Mouse (Mus musculus) left cerebral cortex, postnatal 4 days (tissue): ENCODE measurements around the gene C2cd2. TPM values are rescaled to one million over a fixed set of nuclear protein-coding genes. Genes with fewer than 3 reads are reported as not detected.
"Not testable (repeated sequence)": the region's sequence is repeated elsewhere in the genome, so short reads cannot be mapped to it uniquely, and the experiment has no call there.

Experiments
- DNase-seq: peaks from one replicate; pipeline ENCODE4 v3.0.0-alpha.2; 2022
- intact Hi-C: fragments of 180-260 bp; cut with DNase I; formaldehyde crosslinking; loops from one replicate; pipeline ENCODE4 v1.15.1; 2025
- total RNA-seq, 2 experiments: library from RNA; stranded (reverse); gene quantifications; 2 replicates each; pipeline ENCODE4 v1.2.3; 2021

C2cd2 gene
- total RNA-seq = 10 to 100 TPM; 28.9 to 36.1 TPM

DNA sequence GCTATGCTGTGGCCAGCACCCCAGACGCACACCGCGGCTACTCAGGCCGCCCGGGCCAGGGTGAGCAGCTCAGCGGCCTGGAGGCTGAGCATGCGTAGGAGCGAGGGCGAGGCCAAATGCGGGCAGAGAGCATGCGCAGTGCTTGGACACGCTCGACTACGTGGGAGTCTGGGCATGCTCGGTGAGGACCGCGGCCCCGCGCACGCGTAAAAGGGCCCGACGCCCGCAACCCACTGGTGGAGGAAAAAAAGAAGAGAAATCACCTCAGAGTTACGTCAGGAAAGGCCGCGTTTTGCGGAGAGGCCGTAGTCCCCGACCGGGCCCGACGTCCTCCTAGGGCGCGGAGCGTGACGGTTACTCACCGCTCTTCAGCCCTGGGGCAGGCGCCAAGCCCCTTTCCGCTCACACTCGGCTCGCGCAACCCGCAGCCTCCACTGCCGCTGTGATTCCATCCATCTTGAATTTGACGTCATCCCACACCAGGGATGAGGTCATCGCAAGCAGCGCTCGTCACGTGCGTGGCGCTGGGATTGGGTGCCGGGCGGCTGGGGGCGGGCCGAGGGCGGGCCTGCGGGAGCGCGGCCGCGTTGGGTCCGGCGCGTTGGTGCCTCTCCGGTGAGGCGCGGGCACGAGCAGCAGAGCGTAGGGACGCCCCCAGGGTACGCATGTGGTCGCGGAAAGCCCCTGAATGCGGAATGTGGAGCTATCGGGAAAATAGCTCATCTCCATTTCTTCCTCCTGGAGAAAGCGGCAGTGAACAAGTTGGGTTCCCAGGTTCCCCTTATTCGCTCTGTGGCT, at the start of gene C2cd2, which contains the start of gene Zbtb21:
Gene C2cd2 (minus strand): TSS at position 448 of the 798 bp plus-strand sequence.
Gene Zbtb21 (minus strand): TSS at position 472 of the 798 bp plus-strand sequence.
- intact Hi-C loops = no loop called here
- peak; percentile 98 for DNase-seq

DNA sequence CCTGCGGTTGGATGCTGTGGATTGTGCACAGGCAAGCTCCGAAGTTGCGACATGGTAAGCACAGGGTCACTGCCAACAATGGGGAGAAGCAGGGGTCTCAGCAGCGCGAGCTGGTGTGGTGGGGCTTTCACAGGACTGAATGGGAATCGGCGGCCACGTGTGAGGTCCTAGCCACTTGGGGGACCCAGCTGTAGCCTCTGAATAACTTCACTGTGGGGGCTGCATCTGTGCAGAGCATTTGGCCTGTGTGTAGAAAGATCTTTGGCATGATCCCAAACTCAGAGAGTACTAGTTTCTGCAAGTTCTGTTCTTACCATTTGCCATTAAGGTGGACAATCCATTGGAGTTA, 35.0 kb upstream of the C2cd2 start:
- intact Hi-C loops, DNase-seq: not testable (repeated sequence)

DNA sequence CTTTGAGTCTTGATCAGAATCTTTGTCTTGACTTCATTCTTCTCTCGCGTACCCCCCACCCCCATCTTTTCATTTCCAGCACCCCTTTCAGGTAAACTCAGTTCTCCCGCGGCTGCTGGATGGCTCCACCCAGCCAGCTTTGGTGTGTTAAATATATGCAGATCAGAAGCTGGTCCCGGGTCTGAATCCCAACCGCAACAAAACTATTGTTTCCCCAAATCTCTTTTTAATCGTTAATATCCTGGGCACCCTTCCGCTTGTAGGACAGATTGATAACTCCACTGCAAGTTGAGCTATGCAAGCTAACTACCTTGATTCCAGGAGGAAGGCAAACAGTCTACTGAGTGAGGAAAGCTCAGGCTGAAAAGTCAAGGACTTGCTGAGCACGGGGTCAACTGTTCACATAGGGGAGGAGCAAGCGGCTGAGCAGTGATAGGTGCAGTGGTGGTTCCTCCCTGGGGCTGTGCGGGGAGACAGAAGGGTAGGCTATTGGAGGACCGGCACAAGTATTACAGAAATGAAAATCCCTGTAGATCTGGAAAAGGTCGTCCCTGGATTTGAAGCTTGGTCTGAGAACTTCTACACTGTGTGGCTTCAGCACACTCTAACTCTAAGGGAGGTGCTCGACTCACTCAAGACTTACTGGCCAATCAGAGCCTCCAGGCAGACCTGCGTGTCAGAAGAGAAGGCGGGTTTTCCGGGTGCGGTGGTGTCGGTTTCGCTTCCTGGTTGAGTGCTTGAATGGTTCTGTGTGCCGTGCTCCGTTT, 34.4 kb upstream of the C2cd2 start, which contains the start of gene B230307C23Rik:
Gene B230307C23Rik (plus strand): TSS at position 700 of the 767 bp plus-strand sequence.
- intact Hi-C loops = no loop called here
- peak; percentile 77 for DNase-seq

DNA sequence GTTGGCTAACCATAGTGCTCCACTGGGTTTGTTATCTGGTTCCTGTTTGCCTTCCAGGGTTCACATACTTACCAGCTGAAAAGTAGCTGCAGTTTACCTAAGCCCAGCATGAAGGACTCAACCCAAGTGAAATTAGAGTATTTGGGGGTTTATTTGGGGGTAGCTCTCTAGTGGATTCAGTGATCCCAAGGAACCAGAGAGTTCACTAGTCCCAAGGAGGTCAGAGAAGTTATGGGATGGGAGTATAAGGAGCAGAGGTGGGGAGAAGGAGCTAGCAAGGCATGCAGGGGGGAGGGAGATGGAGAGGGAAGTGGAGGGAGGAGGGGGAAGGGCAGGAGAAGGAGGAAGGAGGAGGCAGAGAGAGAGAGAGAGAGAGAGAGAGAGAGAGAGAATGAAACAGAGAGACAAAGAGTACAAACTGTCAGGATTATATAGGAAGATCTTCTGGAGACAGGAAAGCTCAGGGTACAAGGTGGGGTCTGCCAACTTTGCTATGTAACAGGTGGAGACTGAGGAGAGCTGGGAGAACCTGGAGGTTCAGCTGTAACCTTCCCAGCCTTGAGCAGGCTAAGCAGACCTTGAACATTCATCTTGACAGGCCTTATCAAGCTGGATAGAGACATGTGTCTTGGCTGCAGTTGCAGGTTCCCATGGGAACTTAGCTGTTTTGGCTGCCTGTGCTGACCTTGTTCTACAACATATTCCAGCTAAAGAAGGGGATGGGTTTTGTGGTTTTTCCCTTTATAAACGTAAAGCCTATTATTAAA, 33.6 kb upstream of the C2cd2 start:
- intact Hi-C loops = no loop called here
- no peak for DNase-seq

DNA sequence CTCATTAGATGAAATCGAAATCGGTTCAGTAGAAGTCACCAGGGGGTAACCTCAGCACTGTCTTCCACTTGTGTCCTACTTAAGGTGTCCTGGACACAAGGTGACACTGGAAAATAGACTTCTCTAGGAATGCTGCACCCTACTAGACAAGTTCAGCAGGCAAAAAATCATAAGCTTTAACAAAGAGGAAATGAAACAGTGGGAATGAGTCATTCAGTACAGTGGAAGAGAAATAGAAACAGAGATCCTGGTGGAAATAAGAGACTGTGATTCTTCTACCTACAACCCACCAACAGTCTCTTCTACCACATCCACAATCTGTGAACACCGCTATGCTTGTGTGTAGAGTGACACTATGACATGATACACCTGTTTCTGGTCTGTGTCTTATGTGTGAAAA, 30.1 kb upstream of the C2cd2 start:
- intact Hi-C loops, DNase-seq: not testable (repeated sequence)

DNA sequence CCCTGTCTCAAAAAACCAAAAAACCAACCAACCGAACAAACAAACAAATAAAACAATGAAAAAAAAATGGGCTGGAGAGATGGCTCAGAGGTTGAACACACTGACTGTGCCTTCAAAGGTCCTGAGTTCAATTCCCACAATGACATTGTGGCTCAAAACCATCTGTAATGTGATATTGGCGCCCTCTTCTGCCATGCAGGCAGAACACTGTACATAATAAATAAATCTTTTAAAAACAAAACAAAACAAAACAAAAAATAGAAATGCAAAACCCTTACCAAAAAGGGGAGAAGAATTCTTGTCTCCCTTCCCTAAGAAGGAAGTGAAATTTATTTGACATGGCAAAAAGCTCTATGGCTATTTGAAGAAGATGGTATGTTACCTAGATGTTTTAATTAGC, 29.1 kb upstream of the C2cd2 start:
- no peak for DNase-seq
- intact Hi-C loops = no loop called here

DNA sequence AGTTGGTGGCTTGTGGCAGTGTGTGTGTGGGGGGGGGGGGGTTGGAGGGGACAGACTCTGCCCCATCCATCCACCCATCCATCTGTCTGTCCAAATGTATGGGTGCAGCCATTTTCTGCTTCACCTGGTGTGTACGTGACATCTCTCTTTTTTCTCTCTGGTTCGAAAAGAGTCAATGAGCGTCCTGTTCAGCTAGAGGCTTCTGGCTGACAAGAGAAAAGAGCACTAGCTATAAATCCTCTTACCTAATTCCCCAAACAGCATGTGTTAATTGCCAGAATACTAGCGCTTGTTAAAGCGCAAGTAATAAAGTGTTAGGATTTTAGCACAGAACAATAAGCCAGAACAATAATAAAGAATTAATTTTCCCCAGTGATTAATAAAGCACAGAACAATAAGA, 22.2 kb upstream of the C2cd2 start:
- DNase-seq = no peak
- intact Hi-C loops = no loop called here

DNA sequence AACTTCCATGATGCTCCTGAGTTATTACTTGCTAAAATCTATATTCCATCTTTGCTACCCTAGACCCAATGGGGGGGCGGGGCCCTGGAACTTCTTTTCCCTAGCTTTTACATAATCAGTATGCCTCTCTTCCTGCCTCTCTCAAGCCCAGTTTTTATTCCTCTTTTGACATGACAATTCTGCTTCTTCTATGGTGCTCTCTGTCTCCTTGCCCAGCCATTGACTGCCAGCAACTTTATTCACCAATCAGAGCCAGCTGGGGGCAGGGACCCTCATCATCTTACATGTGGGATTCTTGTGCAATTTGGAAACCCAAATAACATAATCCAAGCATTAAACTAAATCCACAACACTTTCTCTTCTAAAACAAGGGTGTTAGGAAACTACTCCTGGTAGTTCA, 19.0 kb upstream of the C2cd2 start:
- DNase-seq = no peak
- intact Hi-C loops = no loop called here

DNA sequence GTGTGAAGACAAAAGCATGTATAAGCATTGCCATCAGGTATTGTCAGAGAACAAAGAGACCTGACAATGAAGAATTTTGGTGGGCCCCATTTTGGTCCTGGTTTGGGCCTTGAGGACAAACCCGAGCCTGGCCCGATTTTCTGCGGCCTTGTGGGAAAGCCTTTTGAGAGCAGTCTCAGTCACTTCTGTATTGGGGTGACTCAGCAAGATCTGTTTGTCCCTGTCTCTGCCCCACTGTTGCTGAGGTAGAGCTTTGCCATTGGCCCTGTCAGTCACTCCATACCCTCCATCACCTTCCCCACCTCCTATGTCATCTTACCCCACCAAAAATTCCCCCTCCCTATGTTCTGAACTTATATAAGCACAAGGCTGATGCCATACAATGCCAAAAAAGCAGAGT, 15.3 kb upstream of the C2cd2 start:
- intact Hi-C loops = no loop called here
- no peak for DNase-seq

DNA sequence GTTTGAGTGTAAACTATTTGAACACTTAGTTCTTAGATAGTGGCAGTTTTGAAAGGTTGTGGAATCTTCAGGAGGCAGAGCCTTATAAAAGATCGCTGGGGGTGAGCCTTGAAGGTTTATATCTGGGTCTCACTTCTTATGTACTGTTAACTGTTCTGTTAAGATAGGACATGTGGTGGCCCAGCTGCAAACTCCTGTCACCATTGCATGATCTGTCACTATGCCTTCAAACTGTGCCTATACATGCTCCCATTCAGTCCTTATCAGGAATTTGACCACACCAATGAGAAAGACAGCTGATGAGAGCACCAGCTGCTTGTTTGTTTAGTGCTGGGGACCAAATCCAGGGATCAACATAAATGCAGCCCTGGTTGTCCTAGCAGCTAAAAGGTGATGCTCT, 14.9 kb upstream of the C2cd2 start:
- intact Hi-C loops = no loop called here
- DNase-seq = no peak

DNA sequence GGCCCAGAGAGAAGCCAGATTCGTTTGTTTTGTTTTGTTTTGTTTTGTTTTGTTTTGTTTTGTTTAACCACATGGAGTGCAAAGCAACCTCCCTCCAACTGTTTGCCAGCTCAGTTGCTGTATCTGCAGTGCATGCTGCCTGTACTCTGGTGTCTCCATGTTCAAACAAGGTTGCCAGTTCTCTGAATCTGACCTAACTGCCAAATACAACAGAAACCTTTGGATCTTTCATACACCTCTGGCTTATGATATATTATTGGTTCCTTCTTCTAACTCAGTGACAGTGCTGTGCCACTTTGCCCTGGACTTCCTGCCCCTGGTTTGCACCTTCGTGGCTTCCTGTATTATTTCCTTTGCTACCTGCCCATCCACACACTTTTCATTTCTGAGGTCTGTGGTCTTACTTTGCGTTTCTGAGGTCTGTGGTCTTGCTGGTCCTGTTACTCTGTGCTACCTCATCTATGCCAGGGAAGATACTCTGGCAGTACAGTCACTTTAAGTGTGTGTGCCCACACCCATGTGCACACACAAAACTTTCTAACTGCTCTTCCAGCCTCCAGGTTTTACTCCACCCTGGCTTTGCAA, 1.6 kb upstream of the C2cd2 start:
- DNase-seq = no peak

DNA sequence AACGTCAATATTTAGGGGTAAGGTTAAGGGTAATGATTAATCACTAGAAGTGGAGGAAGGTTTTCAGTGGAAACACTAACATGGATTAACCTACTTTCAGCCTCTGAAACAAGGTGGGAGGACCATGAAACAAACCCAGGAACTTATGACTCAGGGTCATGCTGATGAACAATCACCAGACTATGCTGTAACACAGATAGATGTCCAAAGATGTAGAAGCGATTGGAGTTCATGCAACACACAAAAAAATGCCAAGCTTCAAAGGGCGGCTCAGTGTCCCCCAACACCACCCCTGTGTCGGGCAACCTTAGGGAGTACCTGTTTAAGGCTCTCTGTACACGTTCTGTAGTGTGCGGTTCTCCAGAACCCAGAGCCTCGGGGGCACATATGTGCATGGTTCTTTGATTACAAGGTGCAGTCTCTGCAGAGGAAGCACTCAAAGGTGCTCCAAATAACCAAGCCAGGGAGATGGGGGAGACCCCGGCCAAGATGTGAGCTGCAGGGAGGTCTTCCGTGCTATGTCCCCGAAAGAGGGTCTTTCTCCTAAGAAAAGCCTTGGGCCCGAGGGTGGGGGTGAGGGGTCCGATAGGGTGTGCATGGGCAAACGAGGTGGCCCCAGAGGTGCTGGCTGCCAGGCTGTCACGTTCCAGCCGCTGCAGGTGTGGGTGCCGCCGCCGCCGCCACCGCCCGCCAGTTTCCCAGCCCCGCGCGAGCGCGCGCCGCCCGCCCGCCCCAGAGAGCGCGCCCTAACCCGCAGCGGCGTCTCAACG, 832 bp downstream of the C2cd2 start:
- intact Hi-C loops = no loop called here
- no peak for DNase-seq

More for the DNA sequence above, 1.6 kb upstream of the C2cd2 start:
- intact Hi-C loops = no loop called here

DNA sequence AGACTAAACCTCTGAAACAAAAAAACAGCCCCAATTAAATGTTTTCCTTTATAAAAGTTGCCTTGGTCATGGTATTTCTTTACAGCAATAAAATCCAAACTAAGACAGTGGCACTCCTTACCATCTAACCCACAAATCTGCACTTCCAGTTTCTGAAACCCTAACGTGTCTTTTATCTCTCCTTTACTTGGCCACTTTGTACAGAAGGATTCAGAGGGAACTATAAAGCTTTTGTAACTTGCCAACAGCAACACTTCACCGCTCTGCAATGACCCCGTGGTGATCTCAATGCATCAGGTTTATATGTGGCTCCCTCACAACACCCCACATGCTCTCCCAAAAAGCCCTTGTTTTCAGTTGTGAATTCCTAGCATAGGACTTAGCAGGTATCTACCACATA, 2.0 kb downstream of the C2cd2 start:
- intact Hi-C loops = no loop called here
- no peak for DNase-seq

DNA sequence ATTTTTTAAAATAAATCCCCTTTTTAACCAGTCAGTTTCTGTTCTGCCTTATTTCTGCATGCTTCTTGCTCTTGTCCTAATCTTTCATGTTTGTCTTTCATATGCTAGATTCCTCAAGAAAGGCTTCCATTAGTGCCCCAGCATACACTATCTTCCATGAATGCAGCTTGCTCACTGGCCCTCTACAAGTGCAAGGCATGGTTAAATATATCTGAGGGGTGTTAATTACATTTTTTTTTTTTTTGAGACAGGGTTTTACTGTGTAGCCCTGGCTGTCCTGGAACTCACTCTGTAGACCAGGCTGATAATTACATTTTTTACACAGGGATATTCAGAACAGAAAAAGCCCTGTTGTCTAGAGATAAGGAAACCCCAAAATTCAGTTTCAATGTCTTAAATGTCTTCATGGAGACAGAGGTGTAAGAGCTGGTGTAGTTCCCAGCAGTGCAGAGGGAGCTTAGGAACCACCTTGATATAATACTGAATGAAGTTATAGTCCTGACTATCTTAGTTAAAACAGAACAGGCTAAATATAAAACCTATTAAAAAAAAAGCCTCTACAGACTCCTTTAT, 3.9 kb downstream of the C2cd2 start:
- no peak for DNase-seq
- intact Hi-C loops = no loop called here

DNA sequence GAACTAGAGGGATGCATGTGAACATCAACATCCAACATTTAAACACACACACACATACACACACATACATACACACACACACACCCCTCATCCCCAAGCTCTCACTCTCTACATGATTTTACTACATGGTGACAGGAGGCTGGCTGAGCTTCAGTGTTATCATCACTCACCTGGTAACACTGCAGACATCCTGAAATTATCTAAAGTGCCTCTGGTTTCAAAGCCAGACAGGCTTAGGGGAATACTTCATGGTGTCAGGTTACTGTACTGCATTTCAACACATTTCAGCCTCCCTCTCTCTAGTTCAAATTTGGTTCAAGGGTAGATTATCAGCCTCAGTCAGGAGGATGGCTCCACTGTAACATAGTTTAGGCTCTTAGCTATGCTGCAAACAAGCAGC, 4.8 kb downstream of the C2cd2 start:
- DNase-seq = no peak
- intact Hi-C loops = no loop called here

DNA sequence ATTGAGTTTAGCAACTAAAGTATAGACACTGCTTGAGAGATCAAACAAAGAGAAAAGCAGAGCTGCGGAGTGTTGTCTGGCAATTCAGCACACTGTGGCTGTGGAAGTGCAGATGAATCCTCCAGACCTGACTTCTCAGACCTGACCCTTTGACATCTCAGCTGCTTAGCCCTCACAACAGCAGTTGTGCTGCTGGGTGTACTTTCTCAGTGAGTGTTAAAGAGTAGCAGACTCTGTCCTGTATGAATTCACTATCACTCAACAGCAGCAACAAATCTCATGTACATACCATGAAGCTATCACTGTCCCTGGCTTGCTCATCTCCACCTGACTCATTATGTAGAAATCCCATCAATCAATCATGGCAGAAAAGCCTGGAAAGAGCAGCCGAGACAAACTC, 6.4 kb downstream of the C2cd2 start:
- no peak for DNase-seq
- intact Hi-C loops = no loop called here

DNA sequence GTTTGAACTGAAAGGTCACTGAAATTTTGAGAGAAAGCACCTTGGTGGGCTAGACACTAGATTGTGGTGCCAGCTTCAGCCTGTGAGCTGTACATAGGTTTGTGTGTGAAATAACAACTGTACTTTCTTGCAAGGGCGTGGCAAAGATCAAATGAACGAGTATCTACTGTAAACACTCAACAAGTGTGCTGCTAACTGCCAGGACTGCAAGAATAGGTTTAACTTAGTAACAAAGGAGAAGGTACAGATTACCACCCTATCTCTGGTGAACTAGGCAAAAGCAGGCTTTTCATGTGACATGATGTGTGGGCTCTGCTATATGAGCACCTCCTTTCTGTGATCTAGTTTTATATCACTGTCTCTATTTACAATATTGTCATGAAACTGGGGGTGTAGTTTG, 9.1 kb downstream of the C2cd2 start:
- DNase-seq = no peak
- intact Hi-C loops = no loop called here

DNA sequence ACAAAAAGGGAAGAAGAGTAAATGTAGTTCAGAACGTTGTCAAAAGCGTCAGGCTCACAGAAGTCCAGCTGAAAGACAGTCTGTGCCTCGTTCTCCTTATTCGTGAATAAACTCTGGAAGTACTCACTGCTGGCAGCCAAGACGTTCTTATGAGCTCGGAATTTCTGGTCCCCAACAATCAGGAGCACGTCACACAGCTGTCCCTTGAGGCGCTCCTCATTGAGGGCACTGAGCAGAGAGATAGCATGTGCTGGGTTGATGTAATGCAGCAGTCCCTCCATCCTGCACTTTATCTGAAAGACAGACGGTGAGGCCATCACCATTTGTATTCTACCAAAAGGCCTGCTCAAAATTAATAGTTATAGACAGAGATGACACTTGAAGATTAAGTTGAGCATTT, 9.6 kb downstream of the C2cd2 start:
- DNase-seq = no peak
- intact Hi-C loops = no loop called here

DNA sequence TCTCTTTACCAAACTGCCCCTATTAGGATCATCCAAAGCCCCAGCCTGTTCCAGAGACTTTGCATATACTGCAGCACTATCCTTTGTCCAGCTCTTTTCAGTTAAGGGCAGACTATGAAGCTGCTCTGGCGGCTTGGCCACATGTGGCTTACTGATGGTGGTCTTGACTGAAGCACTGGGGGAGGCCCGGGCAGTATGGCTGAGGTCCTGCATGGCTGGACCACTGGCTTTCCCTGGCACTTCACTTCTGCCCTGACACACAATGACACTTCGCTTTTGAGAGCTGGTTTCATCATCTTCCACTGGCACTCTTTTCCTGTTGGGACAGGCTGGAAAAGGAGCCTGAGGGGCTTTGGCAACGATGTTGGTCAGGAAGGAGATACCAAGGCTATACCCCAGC, 10.0 kb downstream of the C2cd2 start:
- no peak for DNase-seq
- intact Hi-C loops = no loop called here

DNA sequence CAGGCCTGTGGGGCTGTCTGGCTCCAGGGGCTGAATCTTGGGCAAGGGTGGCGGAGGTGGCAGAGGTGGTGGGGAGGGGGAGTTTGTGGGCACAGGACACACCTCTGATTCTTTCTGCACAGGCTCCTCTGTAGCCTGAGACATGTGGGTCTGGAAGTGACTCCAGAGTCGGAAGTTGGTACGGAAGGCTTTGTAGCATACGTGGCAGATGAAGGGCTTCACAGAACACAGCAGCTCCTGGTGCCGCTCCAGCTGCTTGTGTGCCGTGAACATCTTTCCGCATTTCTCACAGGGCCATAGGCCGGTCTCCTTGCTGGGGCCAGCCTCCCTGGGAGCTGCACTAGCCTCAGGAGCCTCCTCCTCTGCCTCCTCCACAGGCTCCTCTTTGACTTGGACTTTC, 12.3 kb downstream of the C2cd2 start:
- intact Hi-C loops = no loop called here
- no peak for DNase-seq
